Mouse (Mus musculus) liver, embryonic 14.5 days (tissue): ENCODE results near the gene Gtf2h3.

Experiments
- CTCF ChIP-seq: IDR thresholded peaks from 2 replicates; pipeline ENCODE4 v1.5.1; 2016; ENCODE audit warnings: antibody characterized with exemption, low read depth, control low read depth
- EP300 ChIP-seq: IDR thresholded peaks from 2 replicates; pipeline ENCODE4 v1.6.1; 2016; ENCODE audit warnings: antibody characterized with exemption, low read depth

DNA sequence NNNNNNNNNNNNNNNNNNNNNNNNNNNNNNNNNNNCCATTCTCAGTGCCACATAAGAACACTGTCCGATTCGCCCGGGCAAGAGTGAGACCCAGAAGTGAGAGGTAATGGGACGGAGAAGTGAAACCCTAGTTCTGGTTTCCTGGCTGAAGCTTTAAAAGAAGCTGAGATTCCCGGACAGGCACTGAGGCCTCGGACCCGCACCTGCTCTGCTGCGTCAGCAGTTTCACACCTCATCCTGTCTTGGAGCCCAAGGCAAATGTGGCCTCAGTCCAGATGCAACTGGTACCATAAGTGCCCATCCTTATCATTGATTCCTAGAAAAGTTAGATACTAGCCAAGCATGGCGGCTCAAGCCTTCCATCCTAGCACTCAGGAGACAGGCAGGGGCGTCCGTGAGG lies 52.7 kb downstream of the Gtf2h3 start:
- no peak for TF ChIP-seq EP300
- TF ChIP-seq CTCF, result no peak
